Mouse (Mus musculus): Measurements from ENCODE around the gene Bach2.

The Bach2 gene

DNA sequence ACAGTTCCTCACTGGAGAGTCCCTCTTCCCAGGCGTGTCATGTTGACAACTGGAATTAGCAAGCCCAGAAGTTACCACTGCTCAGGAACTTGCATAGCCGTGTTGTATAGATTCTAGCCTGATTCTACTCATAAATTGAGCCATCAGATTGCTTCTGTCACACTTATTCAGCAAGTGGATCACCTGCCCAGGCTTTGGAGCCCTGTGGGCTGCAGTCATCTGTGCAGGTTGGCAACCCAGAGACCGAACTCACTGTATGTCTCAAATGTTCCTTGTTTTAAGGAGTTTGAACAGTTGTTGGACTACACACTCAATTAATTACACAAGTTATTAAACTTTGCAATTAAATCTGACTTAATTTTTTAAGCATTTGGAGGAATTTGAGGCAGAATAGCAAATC is 61.4 kb downstream of the Bach2 start:
- DNase-seq, result no peak

- DNase-seq, result no peak
Observed at GRCm38 (mm10) chr4:32302668-32303067, 64.1 kb downstream of the Bach2 start.

DNA sequence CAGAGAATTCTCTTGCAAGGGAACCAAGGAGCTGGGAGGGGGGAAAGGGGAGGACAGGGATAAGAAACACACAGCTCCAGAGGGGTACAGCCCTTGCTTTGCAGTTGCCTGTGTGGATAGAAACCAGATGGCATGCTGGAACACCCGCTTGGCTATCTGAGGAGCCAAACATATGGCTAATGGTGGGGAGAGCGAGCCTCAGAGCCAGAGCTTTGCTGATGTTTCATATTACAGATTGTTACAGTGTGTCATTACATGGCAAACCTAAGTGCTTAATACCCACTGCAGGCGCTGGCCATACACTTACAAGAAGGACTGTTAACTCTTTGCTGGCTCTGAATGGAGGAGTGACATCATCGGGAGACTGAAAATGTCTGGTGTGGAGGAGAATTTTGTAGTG is 64.5 kb downstream of the Bach2 start:
- no peak for DNase-seq

DNA sequence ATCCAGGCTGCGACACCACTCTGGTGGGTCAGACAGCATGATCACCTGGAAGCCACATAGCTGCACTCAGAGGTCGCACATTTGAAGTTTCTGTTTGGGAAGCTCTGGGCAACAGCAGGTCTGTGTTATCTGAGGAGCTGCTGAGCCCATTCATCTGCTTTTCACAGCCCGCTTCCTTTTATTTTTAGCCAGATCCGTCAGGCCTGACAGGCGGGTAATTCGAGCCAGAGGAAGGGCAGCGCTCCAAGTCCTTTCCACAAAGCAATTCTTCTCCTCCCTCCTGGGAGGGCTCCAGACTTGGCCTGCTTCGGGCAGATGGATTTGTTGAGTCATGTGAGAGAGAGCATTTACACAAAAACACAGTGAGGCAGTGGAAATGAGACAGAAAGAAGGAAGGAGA is 65.1 kb downstream of the Bach2 start:
- peak; percentile 94 to 96 for DNase-seq

DNA sequence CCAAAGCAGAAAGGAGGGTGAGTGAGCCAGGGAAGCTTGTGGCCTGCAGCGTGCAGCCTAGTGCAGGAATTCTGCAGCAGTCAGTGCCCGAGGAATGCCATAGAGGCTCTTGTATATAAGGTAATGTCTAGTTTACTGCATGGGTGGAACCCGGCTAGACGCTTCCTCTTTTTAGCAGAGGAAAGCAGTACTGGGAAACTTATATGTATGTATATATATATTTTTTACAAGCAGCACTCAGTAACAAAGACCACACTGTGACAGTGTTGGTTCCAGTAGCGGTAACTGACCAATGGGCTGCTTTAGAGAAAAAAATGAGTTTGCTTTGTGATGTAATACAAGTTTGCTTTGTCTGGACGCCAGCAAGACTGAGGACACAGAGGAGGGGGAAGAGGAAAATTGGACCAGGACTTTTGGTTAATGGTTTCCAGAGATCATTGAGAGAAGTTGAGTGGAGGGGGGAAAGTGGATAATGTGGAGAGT is 65.7 kb downstream of the Bach2 start:
- peak; percentile 49 to 78 for DNase-seq

DNA sequence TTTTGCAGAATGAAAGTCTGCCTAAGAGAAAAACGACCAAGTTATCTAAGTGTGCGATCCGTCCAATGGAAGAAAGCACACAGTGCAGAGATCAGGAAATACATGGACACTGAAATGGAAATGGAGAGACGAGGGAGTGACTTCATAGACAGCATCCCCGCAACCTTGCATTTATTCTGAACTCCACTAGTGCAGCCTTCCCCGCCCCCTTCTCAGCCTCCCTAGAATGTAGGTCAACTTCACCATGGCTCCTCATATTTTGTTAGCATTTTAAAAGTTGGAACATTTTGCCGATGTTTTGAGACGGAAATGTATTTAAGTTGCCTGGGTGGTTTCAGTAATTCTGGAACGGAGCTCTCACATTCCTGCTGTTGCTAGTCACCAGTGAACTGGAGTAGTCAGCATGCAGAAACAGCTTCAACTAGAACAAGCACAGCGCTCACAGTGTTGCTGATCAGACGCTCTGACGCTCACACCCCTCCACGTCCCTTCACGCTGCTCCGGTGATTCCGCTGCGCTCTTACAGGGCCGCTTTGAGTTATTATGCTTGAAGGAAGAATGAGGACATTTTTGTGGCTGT is 66.5 kb downstream of the Bach2 start:
- peak; percentile 30 to 42 for DNase-seq

DNA sequence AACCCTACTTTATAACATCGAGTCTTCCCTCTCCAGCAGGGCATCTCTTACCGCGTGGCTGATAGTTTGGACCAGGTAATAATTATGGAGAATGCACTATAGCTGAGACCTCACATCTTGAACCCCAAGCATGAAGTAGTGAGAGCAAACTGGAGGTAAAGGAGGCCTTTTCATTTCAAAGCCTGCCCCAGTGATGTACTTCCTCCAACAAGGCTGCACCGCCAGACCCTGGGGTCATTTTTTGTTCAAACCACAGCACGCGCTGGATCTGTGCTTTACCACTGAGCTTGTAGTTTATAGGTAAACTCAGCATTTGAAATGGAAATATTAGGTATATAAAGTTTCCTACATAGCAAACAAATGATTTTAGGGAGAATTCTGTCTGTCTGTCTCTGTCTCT is 67.1 kb downstream of the Bach2 start:
- no peak for DNase-seq

DNA sequence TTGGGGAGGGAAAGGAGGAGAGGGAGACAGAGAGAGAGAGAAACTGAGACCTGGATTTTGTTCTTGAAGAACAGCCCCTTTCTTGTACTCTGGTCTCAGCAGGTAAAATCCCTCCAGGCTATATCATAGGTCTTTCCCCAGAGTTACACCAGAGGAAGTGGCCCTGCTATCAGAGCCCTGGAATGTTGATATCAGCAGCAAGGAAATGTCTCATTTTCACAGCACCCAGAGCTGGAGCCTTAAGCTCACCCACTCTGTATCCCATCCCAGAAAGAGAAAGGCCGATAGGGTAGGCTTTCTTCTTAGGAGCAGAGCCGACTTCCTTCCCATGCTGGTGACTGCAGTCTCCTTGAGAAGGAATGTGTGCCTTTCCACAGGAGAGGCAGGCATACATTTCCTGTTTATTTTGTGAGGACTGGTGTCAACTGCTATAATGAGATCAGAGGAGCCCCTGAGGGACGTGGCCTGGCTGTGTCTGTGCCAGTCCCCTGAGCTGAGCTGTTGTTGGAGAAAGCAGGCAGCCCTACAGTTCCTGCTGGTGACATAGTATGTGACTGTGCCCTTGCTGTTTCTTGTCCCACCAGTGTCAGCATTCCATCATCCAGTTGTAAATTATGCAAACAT is 67.7 kb downstream of the Bach2 start:
- peak; percentile 38 to 46 for DNase-seq

DNA sequence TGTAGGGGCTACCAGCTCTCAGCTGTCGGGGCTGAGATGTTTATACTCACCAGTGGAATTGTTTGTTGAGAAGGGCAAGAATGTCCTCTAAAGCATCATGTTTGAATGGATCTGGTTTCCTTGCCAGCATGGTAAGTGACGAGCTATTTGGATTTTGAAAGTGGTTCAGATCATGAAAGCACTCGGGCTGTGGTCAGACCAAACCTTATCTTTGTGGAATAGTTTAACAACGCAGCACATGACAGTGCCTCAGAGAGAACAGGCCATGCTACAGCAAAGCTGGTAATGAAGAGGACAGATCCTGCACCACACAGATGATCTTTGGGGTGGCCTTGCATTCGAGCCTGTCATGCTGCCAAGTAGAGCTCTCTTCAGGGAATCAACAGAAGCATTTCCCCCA is 68.6 kb downstream of the Bach2 start:
- no peak for DNase-seq

- no peak for DNase-seq
Observed at GRCm38 (mm10) chr4:32312171-32312946, 73.8 kb downstream of the Bach2 start.

DNA sequence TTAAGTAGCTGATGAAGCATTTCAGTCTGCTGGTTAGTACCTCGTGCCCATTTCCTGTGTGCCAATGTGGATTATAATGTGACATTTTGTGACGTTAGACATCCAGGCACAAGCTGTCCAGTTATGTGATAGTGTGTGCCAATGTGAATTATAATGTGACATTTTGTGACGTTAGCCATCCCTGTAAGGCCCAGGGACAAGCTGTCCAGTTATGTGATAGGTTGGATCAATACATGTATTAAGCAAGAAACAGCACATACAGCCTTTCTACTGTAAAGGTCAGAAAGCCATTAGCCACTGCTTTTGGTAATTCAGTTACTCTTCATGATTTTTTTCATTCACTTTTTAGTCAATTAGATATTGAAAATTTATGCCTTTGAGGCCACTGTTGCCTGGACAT is 76.3 kb downstream of the Bach2 start:
- DNase-seq, result no peak

- DNase-seq, result no peak
Observed at GRCm38 (mm10) chr4:32318608-32319007, 80.0 kb downstream of the Bach2 start.

DNA sequence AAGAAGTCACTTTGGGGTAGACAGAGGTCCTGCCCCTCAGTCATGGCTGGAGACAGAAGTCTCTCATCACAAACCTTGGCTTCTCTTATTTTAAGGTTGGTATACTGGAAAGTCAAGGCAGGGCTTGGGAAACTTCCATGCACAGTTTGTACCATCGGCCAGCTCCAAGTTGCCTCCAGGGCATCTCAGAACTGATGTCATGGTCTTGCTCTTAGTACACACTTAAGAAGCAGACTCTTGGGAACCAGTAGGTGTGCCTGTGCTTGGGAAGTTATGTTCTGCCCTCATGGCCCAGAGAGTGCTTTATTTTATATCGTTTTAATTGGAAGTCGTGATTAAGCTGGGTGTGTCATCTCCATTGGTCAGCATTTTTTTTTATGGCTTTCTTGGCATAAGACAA is 80.7 kb downstream of the Bach2 start:
- no peak for DNase-seq

DNA sequence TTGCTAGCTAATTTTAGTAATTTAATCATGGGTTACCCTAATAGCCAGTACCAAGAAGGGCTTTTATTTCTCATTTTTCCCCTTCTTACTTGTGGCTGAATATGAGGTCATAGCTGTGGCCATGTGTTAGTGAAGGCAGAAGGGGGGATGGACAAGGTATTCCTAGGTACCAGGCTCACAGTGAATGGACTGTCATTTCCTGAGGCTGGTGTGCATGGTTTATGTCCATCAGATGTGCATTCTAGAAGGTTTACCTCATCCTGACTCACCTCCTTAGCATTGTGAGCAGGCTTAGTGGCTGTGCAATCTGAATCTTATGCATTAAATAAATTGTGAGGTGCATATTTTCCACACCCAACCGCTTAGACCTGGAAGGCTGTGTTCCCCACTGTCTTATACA is 81.4 kb downstream of the Bach2 start:
- no peak for DNase-seq

DNA sequence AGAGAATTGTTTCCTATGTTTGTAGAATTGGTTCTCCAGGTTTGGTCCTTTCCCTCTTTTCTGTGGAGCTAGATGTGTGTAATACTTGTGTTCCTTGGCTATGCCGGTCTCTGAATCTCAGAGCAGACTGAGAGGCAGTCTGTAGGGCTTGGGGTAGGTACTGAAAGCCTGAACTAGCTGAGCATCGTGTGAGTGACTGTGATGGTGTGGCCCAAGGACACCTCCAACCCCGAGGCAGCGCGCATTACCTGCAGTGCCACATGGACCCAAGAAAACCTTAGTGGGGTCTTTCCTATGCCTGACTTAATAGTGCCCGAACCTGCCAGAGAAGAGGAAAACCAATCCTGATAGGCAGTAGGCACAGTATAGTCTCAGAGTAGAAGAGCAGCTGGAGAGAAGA is 85.5 kb downstream of the Bach2 start:
- no peak for DNase-seq

GRCm38 (mm10) chr4:32324967-32325366 is 86.4 kb downstream of the Bach2 start:
- DNase-seq, result no peak

- no peak for DNase-seq
Observed at GRCm38 (mm10) chr4:32325596-32325995, 87.0 kb downstream of the Bach2 start.

- no peak for DNase-seq
Observed at GRCm38 (mm10) chr4:32326279-32326678, 87.7 kb downstream of the Bach2 start.

DNA sequence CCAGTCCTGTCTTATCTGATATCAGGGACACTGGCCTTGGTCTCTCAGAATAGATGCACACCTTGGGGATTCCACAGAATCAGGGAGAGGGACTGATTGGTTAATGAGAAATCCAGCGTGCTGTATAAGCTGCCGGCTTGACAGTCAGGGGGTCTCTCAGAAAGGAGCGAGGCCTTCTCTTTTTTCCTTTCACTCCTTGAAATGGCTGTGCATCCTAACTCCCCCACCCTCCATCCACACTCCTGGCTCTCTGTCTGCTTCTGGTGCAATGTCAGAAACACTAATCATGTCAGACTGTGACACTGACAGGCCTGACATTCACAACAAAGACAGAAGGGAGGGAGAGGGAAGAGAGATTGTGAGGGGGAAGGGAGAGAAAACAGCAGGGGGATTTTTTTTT is 88.3 kb downstream of the Bach2 start:
- no peak for DNase-seq

DNA sequence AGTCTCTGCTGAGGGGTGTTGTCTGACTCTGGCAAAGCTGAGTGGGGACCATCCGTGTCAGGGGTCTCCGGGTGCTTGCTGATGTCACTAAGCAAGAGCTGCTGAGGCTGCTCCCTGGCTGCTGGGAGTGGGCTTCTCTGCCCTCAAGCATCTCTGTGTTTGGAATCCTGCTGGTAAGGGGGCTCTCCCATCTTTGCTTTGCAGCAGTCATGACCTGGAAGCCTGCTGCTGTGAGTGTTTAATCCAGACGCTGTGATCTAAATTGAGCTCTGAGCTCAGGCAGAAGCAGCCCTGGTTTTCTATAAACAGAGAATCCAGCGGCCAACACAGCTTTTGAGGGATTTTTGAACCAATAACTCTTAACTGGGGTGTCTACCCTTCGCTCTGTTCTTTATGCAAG is 89.0 kb downstream of the Bach2 start:
- no peak for DNase-seq

- no peak for DNase-seq
Observed at GRCm38 (mm10) chr4:32328561-32328960, 90.0 kb downstream of the Bach2 start.

- DNase-seq, result peak in 1 of 2 experiments; percentile 24
Observed at GRCm38 (mm10) chr4:32330584-32331314, 92.1 kb downstream of the Bach2 start.

GRCm38 (mm10) chr4:32332028-32332427 is 93.4 kb downstream of the Bach2 start:
- no peak for DNase-seq
